Mouse (Mus musculus) liver, embryonic 16.5 days (tissue): ENCODE measurements around the gene Gm10181. TPM values are rescaled to one million over a fixed set of nuclear protein-coding genes. Genes with fewer than 3 reads are reported as not detected.

ENCODE experiments used
- ATAC-seq: fragments of 200-750 bp; cut with Nextera tagmentation; 2 replicates; pipeline ENCODE4 v1.8.0; 2017; ENCODE audit warnings: low read depth, mild to moderate bottlenecking, moderate number of reproducible peaks, moderate library complexity
- H3K27ac ChIP-seq: fragments of 300-500 bp; sonication (generic); 2 replicates; pipeline ENCODE4 v1.5.1; 2014; ENCODE audit warnings: mild to moderate bottlenecking, low read length
- H3K27me3 ChIP-seq: fragments of 300-500 bp; sonication (generic); 2 replicates; pipeline ENCODE4 v1.6.1; 2014; ENCODE audit warnings: low read depth, low read length, mixed read lengths; ENCODE audit not compliant: control insufficient read depth, insufficient read depth
- H3K36me3 ChIP-seq: fragments of 300-500 bp; sonication (generic); 2 replicates; pipeline ENCODE4 v1.6.1; 2014; ENCODE audit warnings: mild to moderate bottlenecking; ENCODE audit not compliant: control insufficient read depth, insufficient read depth
- H3K4me1 ChIP-seq: fragments of 300-500 bp; sonication (generic); 2 replicates; pipeline ENCODE4 v1.6.1; 2014; ENCODE audit warnings: low read depth, low read length, mixed read lengths; ENCODE audit not compliant: control insufficient read depth
- H3K4me2 ChIP-seq: fragments of 300-500 bp; sonication (generic); 2 replicates; pipeline ENCODE4 v1.6.1; 2014; ENCODE audit warnings: low read depth, low read length, mixed read lengths
- H3K4me3 ChIP-seq: fragments of 300-500 bp; sonication (generic); 2 replicates; pipeline ENCODE4 v1.5.1; 2014; ENCODE audit warnings: low read depth, mild to moderate bottlenecking, low read length
- H3K9ac ChIP-seq: fragments of 300-500 bp; sonication (generic); 2 replicates; pipeline ENCODE4 v1.6.1; 2014; ENCODE audit warnings: low read depth, low read length
- H3K9me3 ChIP-seq: fragments of 300-500 bp; sonication (generic); replicated peaks from 2 replicates; pipeline ENCODE4 v1.6.1; 2016; ENCODE audit warnings: low read length; ENCODE audit not compliant: control insufficient read depth
- WGBS: fragments of 180-500 bp; shearing (Covaris S2); extraction: QIAGEN DNeasy Blood & Tissue Kit; methylation state at CpG from one replicate; pipeline ENCODE4 v1.1.7; 2014; ENCODE audit not compliant: insufficient replicate concordance; 5-methylcytosine and 5-hydroxymethylcytosine counted together
- polyA plus RNA-seq: library from polyadenylated mRNA; unstranded; fragments of >200 nt; fragmentation: Nextera tagmentation; extraction: Ambion mirVana; gene quantifications from 2 replicates; pipeline ENCODE4 v1.2.1, GENCODE M21; 2015

The Gm10181 gene
- polyA plus RNA-seq, 1 experiment from 2014 or later: not detected

GRCm38 (mm10) chr9:25138900-25139299 is 49.7 kb downstream of the Gm10181 start:
- Histone ChIP-seq H3K27me3 (no peaks in the 10 kb centered on the region), H3K4me1 (peaks cover 3% of the 10 kb centered on the region), H3K9ac (no peak overlapping the region), H3K9me3 (no peaks in the 10 kb centered on the region), H3K36me3 (no peaks in the 10 kb centered on the region), H3K27ac (no peak overlapping the region), H3K4me2 (no peak overlapping the region), H3K4me3 (no peak overlapping the region)
- 83% methylated on average over 1 of the region's 1 CpGs for WGBS
- no peak for ATAC-seq

Other genes with a start within 250 kb of the Gm10181 start
- 11.6 and 13.6 TPM in 2 replicates for gene Herpud2, start 62.4 kb downstream of the Gm10181 start, polyA plus RNA-seq
- 73.7 and 88.8 TPM in 2 replicates for gene Sept7, start 163.0 kb downstream of the Gm10181 start, polyA plus RNA-seq